Mouse (Mus musculus) mammary gland, adult 2 months (tissue): ENCODE results near the gene Slc35b3. TPM values are rescaled to one million over a fixed set of nuclear protein-coding genes. Genes with fewer than 3 reads are reported as not detected.

Experiments
- polyA plus RNA-seq: library from polyadenylated mRNA; depleted of rRNA; stranded (reverse); fragments of >200 nt; gene quantifications from 2 replicates; pipeline ENCODE4 v1.2.3, GENCODE M21; 2012; ENCODE audit warnings: low replicate concordance; rRNA removed

The Slc35b3 gene
- 11.6 and 22.0 TPM in 2 replicates for polyA plus RNA-seq

GRCm38 (mm10) chr13:38960063-38961050, at the start of gene Slc35b3:
TSS of gene Slc35b3 (minus strand) at chr13:38960875.

